Mouse (Mus musculus) neural tube, embryonic 13.5 days (tissue): ENCODE results near the gene Fshr. TPM values are rescaled to one million over a fixed set of nuclear protein-coding genes. Genes with fewer than 3 reads are reported as not detected.
A peak's percentile ranks its signal among the peaks of the same experiment; 100 is the strongest.

Experiments
- ATAC-seq: fragments of 200-750 bp; cut with Nextera tagmentation; 2 replicates; pipeline ENCODE4 v1.8.0; 2017; ENCODE audit warnings: low read depth, mild to moderate bottlenecking, moderate TSS enrichment, moderate library complexity
- H3K27ac ChIP-seq: fragments of 300-500 bp; sonication (generic); replicated peaks from 2 replicates; pipeline ENCODE4 v1.5.1; 2015; ENCODE audit warnings: moderate library complexity, mild to moderate bottlenecking, inconsistent platforms
- H3K27me3 ChIP-seq: fragments of 300-500 bp; sonication (generic); 2 replicates; pipeline ENCODE4 v1.6.1; 2015; ENCODE audit warnings: mild to moderate bottlenecking, inconsistent platforms
- H3K36me3 ChIP-seq: fragments of 300-500 bp; sonication (generic); 2 replicates; pipeline ENCODE4 v1.6.1; 2015; ENCODE audit warnings: mild to moderate bottlenecking, inconsistent platforms
- H3K4me1 ChIP-seq: fragments of 300-500 bp; sonication (generic); replicated peaks from 2 replicates; pipeline ENCODE4 v1.6.1; 2015; ENCODE audit warnings: inconsistent platforms
- H3K4me2 ChIP-seq: fragments of 300-500 bp; sonication (generic); 2 replicates; pipeline ENCODE4 v1.6.1; 2015; ENCODE audit warnings: inconsistent platforms, mild to moderate bottlenecking, moderate library complexity
- H3K4me3 ChIP-seq: fragments of 300-500 bp; sonication (generic); 2 replicates; pipeline ENCODE4 v1.5.1; 2015; ENCODE audit warnings: mild to moderate bottlenecking, inconsistent platforms
- H3K9ac ChIP-seq: fragments of 300-500 bp; sonication (generic); 2 replicates; pipeline ENCODE4 v1.6.1; 2015; ENCODE audit warnings: moderate library complexity, mild to moderate bottlenecking, inconsistent platforms
- H3K9me3 ChIP-seq: fragments of 300-500 bp; sonication (generic); 2 replicates; pipeline ENCODE4 v1.6.1; 2016; ENCODE audit warnings: inconsistent platforms
- WGBS: fragments of 180-500 bp; shearing (Covaris S2); methylation state at CpG from one replicate; pipeline ENCODE4 v1.1.7; 2015; 5-methylcytosine and 5-hydroxymethylcytosine counted together
- polyA plus RNA-seq: library from polyadenylated mRNA; unstranded; fragments of >200 nt; fragmentation: Nextera tagmentation; extraction: Ambion mirVana; gene quantifications from 2 replicates; pipeline ENCODE4 v1.2.1, GENCODE M21; 2015

The Fshr gene
- polyA plus RNA-seq, 1 experiment from 2014 or later = not detected

DNA sequence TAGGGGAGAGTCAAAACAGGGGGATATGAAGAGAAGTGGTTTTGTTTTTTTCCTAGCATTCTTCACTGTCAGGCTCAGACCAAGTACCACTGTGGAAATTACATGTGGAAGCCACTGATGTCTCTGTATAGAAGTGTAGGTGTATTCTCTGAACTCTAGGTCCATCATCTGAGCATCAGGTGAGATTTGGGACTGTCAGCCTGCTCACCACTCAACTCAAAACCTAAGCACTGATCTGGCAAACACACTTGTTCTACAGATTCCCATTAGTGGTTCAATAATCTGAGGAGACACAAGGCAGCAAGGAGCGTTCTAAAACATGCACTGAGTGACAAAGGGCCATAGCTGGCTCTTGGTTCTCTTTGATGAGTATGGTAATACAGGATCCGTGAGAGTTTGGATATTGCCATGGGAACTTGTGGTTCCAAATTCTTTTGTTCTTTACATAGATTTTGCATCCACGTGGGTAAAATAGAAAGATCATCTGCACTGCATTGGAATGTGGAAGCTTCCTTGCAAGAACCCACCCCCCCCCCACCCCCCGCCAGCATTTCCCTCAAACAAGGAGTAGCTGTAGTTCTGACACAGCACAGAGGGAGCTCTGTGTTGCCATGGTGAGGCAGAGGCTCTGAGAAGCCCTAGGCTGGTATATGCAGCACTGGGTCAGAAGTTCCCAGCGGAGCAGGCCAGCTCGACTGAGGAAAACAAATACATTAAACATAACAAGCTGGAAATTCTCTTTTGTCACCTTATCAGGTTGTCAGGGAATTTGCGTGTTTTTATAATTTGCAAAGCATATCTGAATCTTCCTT, 262.9 kb downstream of the Fshr start:
- WGBS = 4% methylated on average over 7 of the region's 7 CpGs
- no peaks in the 10 kb centered on the region for H3K36me3 ChIP-seq
- peak overlapping the region; percentile 66 for H3K27ac ChIP-seq
- peak overlapping the region; percentile 4; the same call in 1 of the 2 replicates for H3K9ac ChIP-seq
- no peaks in the 10 kb centered on the region for H3K9me3 ChIP-seq
- H3K4me3 ChIP-seq = no peak overlapping the region
- peaks cover 28% of the 10 kb centered on the region for H3K4me1 ChIP-seq
- 0 out of 2 replicates have a peak overlapping the region, but pooled peaks have one; percentile 16 for H3K4me2 ChIP-seq
- H3K27me3 ChIP-seq = no peaks in the 10 kb centered on the region
- peak; percentile 99 for ATAC-seq

DNA sequence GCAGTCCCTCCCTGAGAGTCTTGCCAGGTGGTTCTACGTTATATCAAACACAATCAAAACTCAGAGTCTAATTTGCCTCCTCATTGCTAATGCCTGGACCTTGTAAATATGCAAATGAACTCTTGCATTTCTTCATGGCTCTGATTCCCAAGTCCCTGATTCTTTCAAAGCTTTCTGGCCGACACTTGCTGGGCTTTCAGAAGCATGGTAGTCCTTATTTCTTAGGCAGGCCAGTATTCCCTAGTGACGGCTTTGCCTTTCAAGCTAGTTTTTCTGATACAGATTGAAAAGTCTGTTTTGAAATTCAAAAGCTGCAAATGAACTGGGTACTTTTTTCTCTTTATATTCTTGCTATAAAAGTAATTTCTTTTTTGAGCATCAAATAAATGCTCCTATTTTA, 263.5 kb downstream of the Fshr start:
- Histone ChIP-seq H3K4me3 (no peak overlapping the region), H3K27me3 (no peaks in the 10 kb centered on the region), H3K9me3 (no peaks in the 10 kb centered on the region), H3K9ac (no peak overlapping the region), H3K36me3 (no peaks in the 10 kb centered on the region), H3K4me1 (peaks cover 28% of the 10 kb centered on the region), H3K4me2 (no peak overlapping the region), H3K27ac (peak overlapping the region; percentile 66)
- 26% methylated on average over 3 of the region's 3 CpGs for WGBS
- no peak for ATAC-seq
